ENCODE assay signal across 33 mouse cellular contexts in the genomic region with DNA sequence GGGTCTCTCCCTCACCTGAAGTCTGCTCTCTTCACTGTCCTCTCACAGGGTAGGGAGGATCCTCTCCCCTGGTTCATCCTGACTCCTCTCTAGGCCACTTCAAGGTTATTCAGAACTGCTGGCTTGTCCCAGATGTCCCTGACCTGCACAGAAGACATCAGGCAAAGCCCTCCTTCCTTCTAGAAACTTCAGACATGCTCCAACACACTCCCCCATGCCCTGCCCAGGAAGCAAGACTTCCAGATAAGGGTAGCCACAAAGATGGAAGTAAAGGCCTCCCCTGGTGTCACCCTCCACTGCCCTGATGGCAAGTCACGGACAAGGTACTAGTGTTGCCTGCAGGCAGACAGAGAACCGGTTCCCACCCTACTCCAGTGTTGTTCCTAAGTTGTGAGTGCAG. TPM values are rescaled to one million over a fixed set of nuclear protein-coding genes. Genes with fewer than 3 reads are reported as not detected.
A peak's percentile ranks its signal among the peaks of the same experiment; 100 is the strongest.
DNase-seq lines count a peak whose midpoint lies in the region; ATAC-seq and TF ChIP-seq lines count a peak whose summit lies in the region.
"Had no signal": no experiment of that assay in that cellular context is flagged by ENCODE, and none has a peak within 500 bp of the region (broad histone marks: within the 10 kb centered on the region; RNA-seq: fewer than 3 reads in every experiment).

No protein-coding gene starts in this region.

- intact Hi-C loops in gastrocnemius, adult 2 months (cut with DNase I) = no loop called here
- intact Hi-C loops in heart, postnatal 36 days (cut with DNase I) = loop anchor here (5.0 kb wide), 1 partner anchor 598 kb away; no protein-coding TSS in a partner anchor

- 60% methylated on average over 2 of the region's 2 CpGs for WGBS in heart, embryonic 14.5 days
- WGBS in kidney, postnatal 0 days = 48% methylated on average over 2 of the region's 2 CpGs

- H3K27me3 ChIP-seq in heart, embryonic 14.5 days (ENCODE audit: control insufficient read depth, insufficient read depth, low read length) = no peaks in the 10 kb centered on the region
- no peaks in the 10 kb centered on the region for H3K27me3 ChIP-seq in kidney, postnatal 0 days (ENCODE audit: insufficient read depth, low read length)
- no peaks in the 10 kb centered on the region for H3K27me3 ChIP-seq in MEL (ENCODE audit: control insufficient read depth in 1 of 2, insufficient read depth in 2 of 2, low read length in 2 of 2)
- H3K27me3 ChIP-seq: limb, embryonic 15.5 days; liver, embryonic 13.5 days; neural tube, embryonic 12.5 days had no signal

- H3K79me2 ChIP-seq in MEL (ENCODE audit: control insufficient read depth, insufficient read depth, low read length, poor library complexity) = no peaks in the 10 kb centered on the region

- H3K27ac ChIP-seq in gastrocnemius, adult 2 months = peak overlapping the region; percentile 92
- peak overlapping the region in 1 of 2 experiments; percentile 1; a peak in 1 of 4 replicates for H3K27ac ChIP-seq in heart, embryonic 14.5 days (replicated peaks in 1 of 2; ENCODE audit: control insufficient read depth in 1 of 2, insufficient read depth in 1 of 2, low read depth in 2 of 2, low read length in 2 of 2)
- peak overlapping the region; percentile 52; the same call in 1 of the 2 replicates for H3K27ac ChIP-seq in kidney, postnatal 0 days
- H3K27ac ChIP-seq in MEL (ENCODE audit: control insufficient read depth, low read depth, low read length) = 0 out of 2 replicates have a peak overlapping the region, but pooled peaks have one; percentile 13
- H3K27ac ChIP-seq: limb, embryonic 15.5 days; liver, embryonic 13.5 days; macrophage; midbrain, embryonic 10.5 days; neural tube, embryonic 12.5 days had no signal

- no peak for ATAC-seq in heart, embryonic 14.5 days (ENCODE audit: insufficient number of reproducible peaks, insufficient read depth, low FRiP score, low read depth)
- no peak for ATAC-seq in kidney, postnatal 0 days (replicated peaks; ENCODE audit: low FRiP score, low read depth)
- ATAC-seq: forebrain, embryonic 16.5 days; hindbrain, embryonic 16.5 days; midbrain, embryonic 16.5 days had no signal

- 0 out of 2 replicates have a peak overlapping the region, but pooled peaks have one; percentile 3 for H3K4me3 ChIP-seq in gastrocnemius, adult 2 months
- H3K4me3 ChIP-seq in heart, embryonic 14.5 days (ENCODE audit: control insufficient read depth in 1 of 2, insufficient read depth in 1 of 2, low read depth in 1 of 2, low read length in 2 of 2) = no peak overlapping the region
- no peak overlapping the region for H3K4me3 ChIP-seq in kidney, postnatal 0 days (replicated peaks; ENCODE audit: low read depth, low read length)
- H3K4me3 ChIP-seq in MEL (ENCODE audit: control insufficient read depth in 1 of 2, insufficient read depth in 1 of 2, low read depth in 2 of 2, low read length in 2 of 2) = no peak overlapping the region
- H3K4me3 ChIP-seq: erythroblast, embryonic 14.5 days; limb, embryonic 15.5 days; liver, embryonic 13.5 days; midbrain, embryonic 10.5 days; myocyte; neural tube, embryonic 12.5 days had no signal

- H3K9ac ChIP-seq in heart, embryonic 14.5 days (ENCODE audit: low read length) = peak overlapping the region; percentile 19; the same call in 1 of the 2 replicates
- H3K9ac ChIP-seq in kidney, postnatal 0 days (ENCODE audit: low read depth, low read length) = no peak overlapping the region
- H3K9ac ChIP-seq in MEL (ENCODE audit: control insufficient read depth, low read depth, low read length, poor library complexity, severe bottlenecking) = 0 out of 2 replicates have a peak overlapping the region, but pooled peaks have one; percentile 10
- H3K9ac ChIP-seq: limb, embryonic 15.5 days; liver, embryonic 13.5 days; neural tube, embryonic 12.5 days had no signal

- H3K4me1 ChIP-seq in heart, embryonic 14.5 days (ENCODE audit: control insufficient read depth in 2 of 2, insufficient read depth in 2 of 2, low read length in 2 of 2) = peaks cover 39 to 58% of the 10 kb centered on the region in 2 experiments
- H3K4me1 ChIP-seq in kidney, postnatal 0 days (replicated peaks; ENCODE audit: insufficient read depth, low read length) = no peaks in the 10 kb centered on the region; the same call in 1 of the 2 replicates
- H3K4me1 ChIP-seq in MEL (ENCODE audit: control insufficient read depth in 1 of 2, insufficient read depth in 2 of 2, low read length in 2 of 2) = peaks cover 12 to 37% of the 10 kb centered on the region in 2 experiments
- H3K4me1 ChIP-seq: midbrain, embryonic 10.5 days had no signal

- peaks cover 89% of the 10 kb centered on the region for H3K36me3 ChIP-seq in heart, embryonic 14.5 days (ENCODE audit: control insufficient read depth, insufficient read depth, low read length)
- peaks cover 19% of the 10 kb centered on the region for H3K36me3 ChIP-seq in kidney, postnatal 0 days (ENCODE audit: insufficient read depth, low read length)
- H3K36me3 ChIP-seq in MEL (ENCODE audit: control insufficient read depth in 1 of 2, insufficient read depth in 2 of 2, low read length in 2 of 2) = peaks cover 0 to 17% of the 10 kb centered on the region in 2 experiments; a peak in 2 of 4 replicates
- H3K36me3 ChIP-seq: limb, embryonic 15.5 days; liver, embryonic 13.5 days; neural tube, embryonic 12.5 days had no signal

- peak; percentile 19 for DNase-seq in gastrocnemius, adult 2 months
- DNase-seq in gastrocnemius, postnatal 4 days (ENCODE audit: low spot score in 2 of 2) = no peak
- DNase-seq in heart, postnatal 36 days = no peak
- no peak for DNase-seq in kidney, postnatal 0 days (ENCODE audit: low spot score)
- DNase-seq in kidney, postnatal 14 days = no peak
- peak; percentile 66 for DNase-seq in MEL (ENCODE audit: low read depth, low spot score)
- no peak for DNase-seq in cerebellum, adult 18-20 months
- DNase-seq: adrenal gland, adult 8-10 months; cerebellum, adult 8-10 months; kidney, adult 8-10 months; layer of hippocampus, postnatal 36 days; left cerebral cortex, postnatal 4 days; liver, embryonic 13.5 days; lung, adult 18-20 months; right cerebral cortex, adult 18-20 months; spleen, adult 18-20 months; thymus, adult 18-20 months; thymus, postnatal 25 days had no signal

- H3K4me2 ChIP-seq in heart, embryonic 14.5 days (ENCODE audit: low read length) = no peak overlapping the region
- H3K4me2 ChIP-seq in kidney, postnatal 0 days (ENCODE audit: low read length) = no peak overlapping the region
- H3K4me2 ChIP-seq: limb, embryonic 15.5 days; liver, embryonic 13.5 days; neural tube, embryonic 12.5 days had no signal

- no peak for TF ChIP-seq CTCF in gastrocnemius, adult 2 months (IDR thresholded peaks at IDR 0.05)
- no peak for TF ChIP-seq CTCF in kidney, postnatal 0 days (IDR thresholded peaks at IDR 0.05; ENCODE audit: low read depth)
- TF ChIP-seq CTCF in MEL (IDR thresholded peaks at IDR 0.05 in 2 of 3, conservative IDR thresholded peaks at IDR 0.05 in 1 of 3; ENCODE audit: control insufficient read depth in 1 of 3, insufficient read depth in 1 of 3, low read depth in 2 of 3, low read length in 3 of 3, poor library complexity in 1 of 3, severe bottlenecking in 1 of 3) = no peak

- no peak for TF ChIP-seq POLR2A in MEL (IDR thresholded peaks at IDR 0.05; ENCODE audit: control insufficient read depth in 1 of 2, insufficient read depth in 1 of 2, low read depth in 1 of 2, low read length in 2 of 2, poor library complexity in 1 of 2)

- no peaks in the 10 kb centered on the region for H3K9me3 ChIP-seq in heart, embryonic 14.5 days (ENCODE audit: control insufficient read depth, low read length)
- H3K9me3 ChIP-seq in kidney, postnatal 0 days (replicated peaks; ENCODE audit: low read length) = no peaks in the 10 kb centered on the region
- H3K9me3 ChIP-seq in MEL (replicated peaks; ENCODE audit: insufficient read depth, low read length) = no peaks in the 10 kb centered on the region
- H3K9me3 ChIP-seq: limb, embryonic 15.5 days; liver, embryonic 13.5 days; midbrain, embryonic 10.5 days; neural tube, embryonic 12.5 days had no signal

- TF ChIP-seq RAD21 in MEL (IDR thresholded peaks at IDR 0.05; ENCODE audit: low read depth, low read length) = no peak

- peak; percentile 53 to 63 for TF ChIP-seq EP300 in MEL (IDR thresholded peaks at IDR 0.05; ENCODE audit: low read depth in 1 of 2, low read length in 2 of 2)

RNA-seq across cellular contexts. Expression of gene Smtnl2, which starts 16.8 kb away (rescaled TPM):
- 100 to 1,000 TPM; 238 to 342 TPM for total RNA-seq in gastrocnemius, adult 2 months (2021)
- total RNA-seq in gastrocnemius, postnatal 4 days (2021) = 100 to 1,000 TPM; 160 to 187 TPM
- 116 and 122 TPM in 2 replicates for polyA plus RNA-seq in heart, embryonic 14.5 days (2014; fragmentation: Nextera tagmentation; extraction: Ambion mirVana)
- 10 to 100 TPM; 18.2 to 19.5 TPM for total RNA-seq in heart, postnatal 36 days (2021)
- 112 and 129 TPM in 2 replicates for polyA plus RNA-seq in kidney, postnatal 0 days (2015; fragmentation: Nextera tagmentation; extraction: Ambion mirVana)
- total RNA-seq in MEL (2012; rRNA removed) = 10.9 and 11.1 TPM in 2 replicates
- polyA plus RNA-seq in MEL (2012; ENCODE audit: insufficient read depth in 1 of 2, insufficient read length in 2 of 2, low read depth in 1 of 2, low replicate concordance in 2 of 2, missing spikeins in 1 of 2) = 10 to 100 TPM in 1 of 2 experiments, not detected in 1; 10.2 TPM
- polyA plus RNA-seq: erythroblast, embryonic 14.5 days; macrophage had no signal

RNA-seq across cellular contexts. Expression of gene Tekt1, which starts 32.5 kb away (rescaled TPM):
- total RNA-seq in gastrocnemius, adult 2 months (2021) = 1 to 10 TPM in 1 of 2 experiments, under 1 TPM in 1; 0.33 to 2.6 TPM
- total RNA-seq in gastrocnemius, postnatal 4 days (2021) = 1 to 10 TPM; 1.5 to 2.2 TPM
- polyA plus RNA-seq in heart, embryonic 14.5 days (2014; fragmentation: Nextera tagmentation; extraction: Ambion mirVana) = 0.19 and 0.28 TPM in 2 replicates
- not detected for total RNA-seq in heart, postnatal 36 days (2021)
- polyA plus RNA-seq in kidney, postnatal 0 days (2015; fragmentation: Nextera tagmentation; extraction: Ambion mirVana) = 4.6 and 5.1 TPM in 2 replicates
- total RNA-seq in MEL (2012; rRNA removed) = not detected in 2 replicates
- not detected for polyA plus RNA-seq in MEL (2012; ENCODE audit: insufficient read depth in 1 of 2, insufficient read length in 2 of 2, low read depth in 1 of 2, low replicate concordance in 2 of 2, missing spikeins in 1 of 2)
- polyA plus RNA-seq: C2C12; erythroblast, embryonic 14.5 days; large intestine, adult 2 months; liver, embryonic 13.5 days; macrophage; myocyte had no signal

RNA-seq across cellular contexts. Expression of gene Ggt6, which starts 40.6 kb away (rescaled TPM):
- total RNA-seq in gastrocnemius, adult 2 months (2021) = 1 to 10 TPM in 1 of 2 experiments, under 1 TPM in 1; 0.67 to 5.5 TPM
- total RNA-seq in gastrocnemius, postnatal 4 days (2021) = under 1 TPM; 0.23 to 0.32 TPM
- polyA plus RNA-seq in heart, embryonic 14.5 days (2014; fragmentation: Nextera tagmentation; extraction: Ambion mirVana) = not detected in 2 replicates
- total RNA-seq in heart, postnatal 36 days (2021) = not detected
- polyA plus RNA-seq in kidney, postnatal 0 days (2015; fragmentation: Nextera tagmentation; extraction: Ambion mirVana) = 3.3 and 3.8 TPM in 2 replicates
- not detected in 2 replicates for total RNA-seq in MEL (2012; rRNA removed)
- under 1 TPM in 1 of 2 experiments, not detected in 1; 0.04 TPM for polyA plus RNA-seq in MEL (2012; ENCODE audit: insufficient read depth in 1 of 2, insufficient read length in 2 of 2, low read depth in 1 of 2, low replicate concordance in 2 of 2, missing spikeins in 1 of 2)
- total RNA-seq: layer of hippocampus, postnatal 36 days; left cerebral cortex, postnatal 4 days had no signal
- polyA plus RNA-seq: C2C12; erythroblast, embryonic 14.5 days; forebrain, embryonic 11.5 days; forebrain, embryonic 16.5 days; heart, postnatal 0 days; hindbrain, embryonic 11.5 days; hindbrain, embryonic 16.5 days; liver, embryonic 13.5 days; macrophage; midbrain, embryonic 10.5 days; midbrain, embryonic 16.5 days; myocyte; neural tube, embryonic 12.5 days had no signal

RNA-seq across cellular contexts. Expression of gene Mybbp1a, which starts 46.5 kb away (rescaled TPM):
- total RNA-seq in gastrocnemius, adult 2 months (2021) = 10 to 100 TPM; 60.2 to 60.9 TPM
- total RNA-seq in gastrocnemius, postnatal 4 days (2021) = 10 to 100 TPM; 71.8 to 90.1 TPM
- 61.9 and 64.7 TPM in 2 replicates for polyA plus RNA-seq in heart, embryonic 14.5 days (2014; fragmentation: Nextera tagmentation; extraction: Ambion mirVana)
- 10 to 100 TPM; 45.9 to 46.8 TPM for total RNA-seq in heart, postnatal 36 days (2021)
- polyA plus RNA-seq in kidney, postnatal 0 days (2015; fragmentation: Nextera tagmentation; extraction: Ambion mirVana) = 107 and 109 TPM in 2 replicates
- 328 and 344 TPM in 2 replicates for total RNA-seq in MEL (2012; rRNA removed)
- 1,000 to 10,000 TPM in 1 of 2 experiments, 100 to 1,000 TPM in 1; 602 to 3,394 TPM for polyA plus RNA-seq in MEL (2012; ENCODE audit: insufficient read depth in 1 of 2, insufficient read length in 2 of 2, low read depth in 1 of 2, low replicate concordance in 2 of 2, missing spikeins in 1 of 2)

Comparison
In these comparisons a context has a peak if more than half of its experiments do, and no peak if none do; other contexts are left out.
1. DNase-seq: peak in gastrocnemius, adult 2 months (single experiment) and MEL (single experiment); none in gastrocnemius, postnatal 4 days (0 of 2), heart, postnatal 36 days (0 of 2), kidney, postnatal 0 days (single experiment), kidney, postnatal 14 days (single experiment) and cerebellum, adult 18-20 months (0 of 2).
2. RNA of gene Smtnl2, which starts 16.8 kb away (total RNA-seq): 238 to 342 TPM in gastrocnemius, adult 2 months and 160 to 187 TPM in gastrocnemius, postnatal 4 days; 18.2 to 19.5 TPM in heart, postnatal 36 days and 10.9 to 11.1 TPM in MEL; every median in the first group is over 4 times any median in the second.